Mouse (Mus musculus) urinary bladder, adult 2 months (tissue): ENCODE measurements at regions not wholly inside any gene's neighbourhood (a gene's known extent, or its start where the extent isn't known, plus 50 kb on each side); places are given as distances from the start of the nearest gene placed in this dataset.

ENCODE experiments used
- DNase-seq: peaks from one replicate; pipeline ENCODE4 v3.0.0; 2022; ENCODE audit warnings: low spot score

DNA sequence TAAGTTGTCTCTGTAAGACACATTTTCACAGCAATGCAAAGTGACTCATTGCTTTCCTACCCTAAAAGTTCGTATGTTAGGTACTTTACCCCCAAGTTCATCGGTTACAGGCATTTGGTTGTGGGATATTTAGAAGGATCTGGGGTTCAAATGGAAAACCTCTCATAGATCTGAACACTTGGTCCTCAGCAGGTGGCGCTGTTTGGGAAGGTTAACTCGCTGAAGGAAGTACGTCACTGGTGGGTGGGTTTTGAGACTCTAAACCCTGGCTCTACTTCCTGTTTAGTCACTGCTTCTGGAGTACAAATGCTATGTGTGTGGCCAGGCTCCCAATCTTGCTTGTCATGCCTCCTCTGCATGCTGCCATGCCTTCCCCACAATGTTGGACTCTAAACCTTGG, 284.0 kb upstream of the Castor2 start:
- DNase-seq, result no peak

DNA sequence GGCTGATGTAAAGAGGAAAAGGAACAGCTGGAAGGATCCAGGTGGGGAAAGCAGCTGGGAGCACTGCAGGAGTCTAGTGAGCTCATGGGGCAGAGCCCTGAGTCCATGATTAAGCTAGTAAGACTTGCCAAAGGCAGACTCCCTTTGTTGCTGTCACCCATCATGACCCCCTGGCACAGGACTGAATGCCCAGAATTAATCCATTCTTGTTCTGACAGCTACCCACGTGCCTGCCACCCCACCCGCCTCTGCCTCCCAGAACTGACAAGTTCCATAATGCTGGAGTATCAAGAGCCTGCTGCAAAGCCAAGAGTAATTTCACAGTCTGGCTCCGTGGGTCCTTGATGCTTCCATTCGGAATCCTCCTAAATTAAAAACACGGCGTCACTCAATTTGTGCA, 285.1 kb upstream of the Castor2 start:
- no peak for DNase-seq

DNA sequence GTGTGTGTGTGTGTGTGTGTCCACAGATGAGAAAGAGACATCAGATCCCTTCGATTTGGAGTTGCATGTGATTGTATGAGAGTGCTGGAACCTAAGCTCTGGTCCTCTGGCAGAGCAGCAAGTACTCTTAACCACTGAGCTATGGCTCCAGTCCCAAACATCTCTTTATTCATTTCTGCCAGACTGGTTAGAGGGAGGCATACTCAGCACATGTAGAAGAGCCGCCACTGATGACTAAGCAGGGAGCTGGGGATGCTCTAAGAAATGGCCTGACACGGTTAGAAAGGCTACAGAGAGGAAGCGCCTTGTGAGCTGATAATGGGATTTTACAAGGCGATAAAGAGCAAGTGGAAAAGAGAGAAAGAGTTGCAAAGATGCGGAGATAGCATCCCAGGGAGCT, 287.3 kb upstream of the Castor2 start:
- no peak for DNase-seq

DNA sequence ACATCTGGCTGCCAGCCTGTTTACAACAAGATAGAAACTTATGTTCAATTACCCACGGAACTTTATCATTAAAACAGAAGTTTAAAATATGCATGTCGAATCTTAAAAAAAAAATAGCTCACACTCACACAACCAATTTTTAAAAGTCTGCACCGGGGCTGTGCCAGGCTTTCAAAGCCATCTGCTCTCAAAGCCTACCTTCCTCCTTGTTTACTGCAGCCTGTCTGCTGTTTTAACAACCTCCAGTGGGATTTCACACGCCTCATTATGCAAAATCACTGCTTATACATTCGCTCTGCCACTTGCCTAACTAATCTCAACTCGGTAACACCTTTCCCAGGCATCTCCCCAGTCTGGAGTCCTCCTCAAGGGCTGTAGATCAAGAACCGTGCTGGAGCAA, 292.6 kb upstream of the Castor2 start:
- DNase-seq, result no peak

DNA sequence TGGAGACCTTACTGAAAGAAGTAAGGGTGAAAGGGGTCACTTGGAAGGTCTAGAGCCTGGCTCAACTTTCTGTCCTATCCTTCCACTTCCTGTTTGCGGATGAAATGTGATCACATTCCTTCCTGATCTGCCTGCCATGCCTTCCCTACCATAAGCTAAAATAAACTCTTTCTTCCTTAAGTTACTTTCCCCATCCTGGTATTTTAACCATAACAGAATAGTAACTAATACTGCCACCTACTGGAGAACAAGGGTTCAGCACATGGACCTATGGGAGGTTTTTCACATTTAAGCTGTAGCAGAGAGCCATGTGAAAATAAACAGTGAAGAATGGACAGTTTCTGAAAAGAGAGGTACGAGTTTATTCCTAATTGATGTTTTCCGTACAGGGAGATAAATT, 297.5 kb upstream of the Castor2 start:
- DNase-seq, result no peak

DNA sequence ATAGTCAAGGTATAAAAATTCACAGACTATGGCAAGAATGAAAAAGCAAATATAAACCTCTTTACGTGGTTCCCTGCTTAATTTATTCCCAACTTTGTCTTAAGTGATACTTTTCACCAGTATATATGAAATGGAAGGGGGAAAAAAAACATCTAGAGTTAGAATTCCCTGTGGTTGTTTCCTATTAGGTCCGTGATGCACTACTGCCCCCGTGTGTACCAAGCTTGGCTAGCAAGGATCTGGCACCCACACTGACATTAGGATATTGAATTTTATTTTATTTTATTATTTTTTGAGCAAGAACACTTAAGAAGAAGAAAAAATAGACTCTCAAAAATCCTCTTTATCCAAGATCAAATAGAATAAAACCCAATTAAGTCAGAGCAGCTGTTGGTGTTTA, 303.9 kb upstream of the Castor2 start:
- DNase-seq, result no peak

DNA sequence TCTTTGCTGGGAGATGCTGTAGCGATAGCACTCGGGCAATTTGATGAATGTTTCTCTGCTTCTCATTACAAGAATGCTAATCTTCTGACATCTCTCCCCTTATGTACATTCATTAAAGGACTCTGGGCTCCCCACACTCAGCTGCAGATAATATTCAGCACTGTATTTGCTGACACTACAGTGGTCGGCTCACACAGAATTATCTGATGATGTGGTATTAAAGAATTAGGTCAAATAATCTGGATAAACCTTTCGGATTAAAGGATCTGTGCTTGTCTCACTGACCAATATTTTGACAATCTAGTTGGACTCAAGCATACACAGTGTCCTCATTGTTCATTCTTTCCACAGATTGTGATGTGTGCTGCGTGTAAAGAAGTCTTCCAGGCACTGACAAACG, 308.8 kb upstream of the Castor2 start:
- DNase-seq, result no peak

DNA sequence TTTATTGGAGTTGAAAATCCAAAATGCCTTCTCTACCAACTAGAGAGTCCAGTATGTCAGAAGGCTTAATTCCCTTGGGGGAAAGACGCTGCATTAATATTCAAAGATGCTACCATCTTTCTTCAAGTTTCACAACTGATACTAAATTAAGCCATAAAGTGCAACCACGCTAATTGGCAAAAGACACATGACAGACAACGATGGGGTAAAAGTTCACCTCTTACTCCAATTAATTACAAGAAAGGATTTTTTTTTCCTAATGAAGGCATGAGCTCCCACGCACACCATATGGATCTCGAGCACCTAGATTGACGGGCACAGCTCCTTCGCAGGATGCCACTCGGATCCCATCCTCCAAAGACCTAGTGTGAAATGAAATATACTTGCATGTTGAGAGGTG, 311.5 kb upstream of the Castor2 start:
- no peak for DNase-seq

DNA sequence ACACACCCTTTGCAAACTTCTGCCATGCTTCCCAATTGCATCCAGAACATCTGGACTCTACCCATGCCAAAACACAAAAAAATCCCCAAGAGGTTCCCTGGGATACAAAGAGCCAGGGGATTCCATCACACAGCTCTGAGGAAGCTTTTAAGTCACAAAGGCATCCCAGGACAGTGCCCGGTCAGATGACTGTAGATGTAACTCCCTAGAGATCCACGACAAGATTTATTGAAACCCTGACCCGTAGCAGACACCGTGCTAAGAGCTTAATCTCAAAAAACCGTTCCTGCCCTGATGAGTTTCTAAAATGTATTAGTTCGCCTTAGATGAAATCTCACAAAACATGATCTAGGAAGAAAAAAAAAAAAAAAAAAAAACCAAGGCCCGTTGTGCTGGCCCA, 312.0 kb upstream of the Castor2 start:
- no peak for DNase-seq

DNA sequence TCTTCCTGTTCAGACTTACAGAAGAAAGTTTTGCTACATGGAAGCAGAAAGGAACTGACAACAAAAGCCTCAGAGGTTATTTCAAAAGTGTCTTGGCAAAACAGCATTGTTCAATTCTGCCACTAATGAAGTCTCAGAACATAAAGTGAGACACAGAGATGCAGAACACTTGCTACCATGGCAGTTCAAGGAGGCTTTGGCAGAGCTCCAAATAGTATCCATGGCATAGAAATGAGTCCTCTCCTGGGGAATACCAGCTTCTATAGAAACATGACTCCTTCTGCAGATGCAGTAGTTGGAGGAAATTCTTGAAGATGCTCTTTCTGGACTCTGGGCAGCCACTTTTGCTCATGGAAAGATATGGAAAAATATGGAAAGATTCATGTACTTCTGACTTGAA, 322.9 kb upstream of the Castor2 start:
- DNase-seq, result no peak

DNA sequence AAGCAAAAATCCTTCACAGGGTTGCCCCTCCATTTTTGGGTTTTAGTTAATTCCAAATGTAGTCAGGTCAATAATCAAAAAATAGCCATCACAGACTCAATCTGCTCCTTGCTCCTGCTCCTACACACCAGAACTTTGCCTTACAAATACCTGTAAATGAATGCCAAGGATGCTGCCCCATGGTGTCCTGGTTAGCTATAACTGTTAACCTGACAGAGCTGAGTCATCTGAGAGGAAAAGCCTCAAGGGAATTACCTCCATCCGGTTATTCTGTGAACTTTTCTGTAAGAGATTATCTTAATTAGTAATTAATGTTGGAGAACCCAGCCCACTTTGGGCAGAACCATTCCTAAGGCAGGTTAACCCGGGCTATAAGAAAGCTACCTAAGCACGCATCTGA, 325.4 kb upstream of the Castor2 start:
- DNase-seq, result no peak

DNA sequence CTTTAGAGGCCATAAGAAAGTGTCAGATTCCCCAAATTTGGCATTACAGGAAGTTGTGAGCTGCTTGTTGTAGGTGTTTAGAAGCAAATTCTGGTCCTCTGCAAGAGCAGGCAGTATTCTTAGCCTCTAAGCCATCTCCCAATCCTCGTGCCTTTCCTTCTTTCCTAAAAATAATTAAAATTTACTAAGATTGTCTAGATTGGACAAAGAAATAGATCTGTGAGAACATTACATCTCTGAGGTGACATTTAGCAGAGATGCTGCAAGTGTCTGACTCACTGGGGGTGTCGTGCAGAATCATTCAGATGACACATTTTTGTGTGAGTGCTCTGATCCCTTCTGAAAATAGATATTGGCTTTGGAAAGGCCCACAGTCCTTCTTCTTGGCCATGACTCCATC, 330.7 kb upstream of the Castor2 start:
- no peak for DNase-seq

DNA sequence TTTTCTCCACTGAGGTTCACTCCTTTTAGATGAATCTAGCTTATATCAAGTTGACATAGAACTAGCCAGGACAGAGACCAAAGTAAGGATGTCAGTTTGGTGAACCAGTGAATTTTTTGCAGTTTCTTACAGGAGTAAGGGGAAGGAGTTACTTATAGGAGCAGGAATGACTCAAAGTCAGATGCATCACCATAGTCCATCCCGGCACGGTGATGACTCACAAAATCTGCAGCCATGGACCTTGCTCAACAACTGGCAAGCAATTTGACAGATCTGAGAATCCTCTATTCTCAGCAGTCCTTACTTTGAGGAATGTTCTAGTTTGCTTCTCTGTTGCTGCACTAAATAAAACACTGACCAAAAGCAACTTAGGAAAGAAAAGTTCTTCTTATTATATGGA, 341.7 kb upstream of the Castor2 start:
- no peak for DNase-seq

DNA sequence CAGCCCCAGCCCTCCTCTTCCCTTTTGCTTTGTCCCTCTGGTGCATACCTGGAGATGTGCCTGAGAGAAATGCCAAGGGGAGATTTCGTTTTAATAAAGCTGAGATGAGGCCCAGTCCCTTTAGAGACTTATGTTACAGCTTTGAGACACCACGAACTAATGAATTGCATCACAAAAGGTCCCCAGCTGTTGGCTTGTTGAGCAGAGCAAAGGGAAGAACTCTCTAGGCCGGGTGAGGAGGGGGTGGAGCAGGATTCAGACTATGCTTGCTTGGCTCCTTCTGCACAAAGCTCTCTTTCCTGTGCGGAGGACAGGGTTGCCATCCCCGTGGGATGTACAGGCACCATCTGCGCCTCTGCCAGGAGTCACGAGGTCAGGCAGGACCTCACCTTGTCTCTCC, 345.3 kb upstream of the Castor2 start:
- DNase-seq, result no peak

DNA sequence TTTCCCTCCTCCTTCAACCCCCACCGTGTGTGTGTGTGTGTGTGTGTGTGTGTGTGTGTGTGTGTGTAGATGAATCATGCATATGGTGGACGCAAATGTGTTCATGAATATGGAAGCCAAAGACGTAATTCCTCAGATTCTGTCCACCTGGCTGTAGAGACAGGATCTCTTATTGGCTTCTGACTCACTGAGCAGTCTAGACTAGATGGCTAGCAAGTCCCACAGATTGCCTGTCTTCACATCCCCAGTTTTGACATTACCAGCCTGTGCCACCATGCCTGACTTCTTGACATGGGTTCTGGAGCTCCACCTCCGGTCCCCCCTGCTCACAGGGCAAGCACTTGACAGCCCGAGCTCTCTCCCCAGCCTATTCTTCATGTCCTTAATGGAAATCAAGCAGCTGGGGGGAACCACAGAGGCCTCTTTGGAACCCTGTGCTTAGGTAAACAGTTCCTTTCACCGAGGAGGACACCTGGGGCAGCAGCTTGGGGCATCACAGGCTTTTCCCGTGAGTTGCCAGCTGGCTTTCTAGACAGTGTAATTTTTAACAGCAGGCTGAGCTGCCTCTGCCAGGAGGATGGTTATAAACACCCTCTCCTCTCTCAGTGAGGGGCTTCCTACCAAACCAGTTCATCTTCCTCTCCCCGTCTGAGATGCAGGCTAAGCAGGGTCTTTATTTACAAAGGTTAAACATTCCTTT, 345.9 kb upstream of the Castor2 start:
- no peak for DNase-seq

DNA sequence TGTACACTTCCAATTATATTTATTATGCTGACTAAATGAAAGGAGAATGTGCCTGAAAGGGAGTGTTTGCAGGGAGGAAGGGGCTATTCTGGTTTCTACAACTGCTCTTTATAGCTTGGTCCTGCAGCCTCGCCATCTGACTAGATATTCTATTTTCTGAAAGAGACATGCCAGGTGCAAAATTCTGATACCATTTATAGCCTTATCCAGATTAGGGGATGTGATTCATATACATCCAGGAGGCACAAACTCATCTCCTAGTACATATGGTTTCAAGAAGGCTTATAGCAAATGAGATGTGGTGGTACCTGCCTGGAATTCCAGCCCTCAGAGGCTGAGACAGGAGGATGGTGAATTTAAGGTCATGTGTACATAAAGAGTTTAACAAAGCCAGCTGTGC, 352.6 kb upstream of the Castor2 start:
- no peak for DNase-seq

DNA sequence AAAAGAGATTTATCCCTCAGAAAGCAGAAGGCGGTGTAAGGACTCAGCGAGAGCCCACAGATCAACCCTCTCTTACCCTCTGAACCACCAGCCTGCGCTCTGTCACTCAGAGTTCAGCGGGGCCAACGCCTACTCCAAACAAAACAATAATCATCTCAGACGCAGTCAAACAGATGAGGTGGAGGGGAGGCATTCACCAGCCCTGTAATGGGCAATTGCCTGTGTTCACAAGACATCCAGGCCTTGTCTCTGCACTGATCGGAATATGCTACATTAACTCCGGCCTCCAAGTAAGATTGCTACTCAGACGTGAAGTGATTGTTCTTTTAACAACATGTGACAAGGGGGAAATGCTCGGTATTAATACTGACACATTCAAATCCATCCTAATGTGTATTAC, 353.1 kb upstream of the Castor2 start:
- no peak for DNase-seq

DNA sequence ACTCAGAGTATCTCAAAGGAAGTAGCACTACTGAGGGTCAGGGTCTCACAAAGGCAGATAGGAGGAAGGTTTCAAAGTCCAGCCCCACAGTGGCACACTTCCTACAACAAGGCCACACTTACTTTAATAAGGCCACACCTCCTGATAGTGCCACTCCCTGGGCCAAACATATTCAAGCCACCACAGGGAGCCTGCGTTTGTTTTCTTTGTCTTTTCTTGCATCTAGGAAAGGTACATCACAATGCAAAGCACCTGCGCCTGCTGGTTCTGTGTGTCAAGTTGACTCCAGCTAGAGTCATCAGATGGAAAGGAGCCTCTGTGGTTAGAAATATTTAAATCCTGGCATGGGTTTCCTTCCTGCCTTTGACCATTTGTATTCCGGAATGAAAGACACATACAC, 355.4 kb upstream of the Castor2 start:
- DNase-seq, result no peak

DNA sequence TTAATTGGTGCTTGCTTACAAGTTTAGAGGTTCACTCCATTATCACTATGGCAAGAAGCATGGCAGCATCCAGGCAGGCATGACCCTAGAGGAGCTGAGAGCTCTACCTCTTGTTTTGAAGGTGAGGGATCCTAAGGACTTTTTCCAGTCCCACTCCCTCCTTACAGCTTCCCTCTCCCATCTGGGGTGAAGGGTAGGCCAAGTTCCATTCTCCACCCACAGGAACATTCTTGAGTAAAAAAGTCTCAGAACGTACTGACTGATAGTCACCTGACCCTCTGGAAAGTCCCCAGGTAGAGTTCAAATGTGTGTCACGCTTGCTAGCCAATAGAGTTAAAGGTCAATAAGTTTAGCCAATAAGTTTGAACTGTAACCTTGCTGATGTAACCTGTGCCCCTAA, 355.9 kb upstream of the Castor2 start:
- no peak for DNase-seq

DNA sequence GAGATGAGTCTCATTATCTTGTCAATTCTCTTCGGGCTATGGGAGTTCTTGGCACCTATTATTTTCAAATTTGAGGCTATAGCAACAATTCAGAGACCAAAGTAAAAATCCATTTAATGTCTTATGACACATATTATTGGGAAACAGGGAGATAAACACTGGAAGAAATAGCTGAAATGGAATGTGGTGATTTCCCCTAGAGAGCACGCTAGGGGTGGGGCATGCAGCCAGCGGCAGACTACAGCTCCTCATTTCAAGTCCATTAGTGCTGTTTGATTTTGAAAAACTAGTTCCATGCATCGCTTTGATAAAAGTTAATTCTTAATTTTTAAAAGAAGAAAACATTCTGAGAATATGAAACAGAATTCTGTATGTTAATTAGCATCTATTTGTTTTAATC, 367.6 kb upstream of the Castor2 start:
- no peak for DNase-seq

DNA sequence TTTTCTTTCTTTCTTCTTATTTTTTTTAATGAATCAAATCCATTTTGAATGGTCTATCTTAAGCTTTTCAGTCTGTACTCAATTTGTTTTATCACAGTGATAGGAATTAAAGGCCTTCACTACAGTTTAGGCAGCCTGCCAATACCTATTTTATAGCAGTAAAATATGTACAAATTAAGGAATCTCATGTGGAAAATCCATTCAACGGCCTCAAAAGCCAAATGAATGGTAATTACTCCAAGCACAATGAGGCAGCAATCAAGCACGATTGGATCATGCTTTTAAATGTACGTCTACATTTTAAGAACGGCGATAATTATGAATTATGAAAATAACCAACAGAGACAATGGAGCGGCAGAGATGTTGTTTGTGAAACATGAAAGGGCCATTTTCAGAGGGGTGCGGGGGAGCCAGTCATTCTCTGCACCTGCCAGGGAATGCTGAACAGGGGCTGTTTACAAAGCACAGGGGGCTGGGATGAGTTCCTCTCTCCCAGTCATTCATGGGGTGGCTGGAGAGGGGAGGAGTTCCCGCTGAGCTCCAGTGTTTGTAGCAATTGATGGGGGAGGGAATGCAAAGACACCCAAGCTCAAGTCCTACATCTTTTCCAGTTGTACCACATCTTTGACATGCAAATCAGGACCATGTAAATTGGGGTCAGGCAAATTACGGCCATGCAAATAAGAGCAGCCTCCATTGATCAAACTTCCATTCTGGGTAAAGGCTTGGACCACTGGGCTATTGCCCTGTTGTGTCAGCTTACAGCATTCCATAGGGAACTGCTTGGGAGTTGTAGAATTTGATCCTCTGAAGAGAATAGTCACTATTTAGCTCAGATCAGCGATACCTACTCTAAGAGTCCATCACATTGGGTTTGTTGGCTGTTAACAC, 381.1 kb upstream of the Castor2 start:
- no peak for DNase-seq

DNA sequence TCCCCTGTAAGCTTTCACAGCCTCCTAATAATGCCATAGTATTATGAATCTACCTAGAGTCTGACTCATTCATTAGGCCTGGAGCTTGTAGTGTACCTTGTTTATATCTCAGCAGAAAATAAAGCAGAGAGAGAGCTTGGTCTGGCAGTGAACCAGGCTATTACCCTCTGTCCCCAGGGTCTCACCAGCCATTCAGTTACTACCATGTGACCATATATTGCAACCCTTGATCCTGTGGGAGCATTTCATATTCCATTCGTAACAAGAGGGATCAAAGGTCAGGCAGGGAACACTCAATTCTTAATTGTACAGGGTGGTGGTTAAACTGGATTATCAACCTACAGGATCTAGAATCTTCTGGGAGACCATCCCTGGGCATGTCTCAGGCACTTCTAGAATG, 383.7 kb upstream of the Castor2 start:
- no peak for DNase-seq

DNA sequence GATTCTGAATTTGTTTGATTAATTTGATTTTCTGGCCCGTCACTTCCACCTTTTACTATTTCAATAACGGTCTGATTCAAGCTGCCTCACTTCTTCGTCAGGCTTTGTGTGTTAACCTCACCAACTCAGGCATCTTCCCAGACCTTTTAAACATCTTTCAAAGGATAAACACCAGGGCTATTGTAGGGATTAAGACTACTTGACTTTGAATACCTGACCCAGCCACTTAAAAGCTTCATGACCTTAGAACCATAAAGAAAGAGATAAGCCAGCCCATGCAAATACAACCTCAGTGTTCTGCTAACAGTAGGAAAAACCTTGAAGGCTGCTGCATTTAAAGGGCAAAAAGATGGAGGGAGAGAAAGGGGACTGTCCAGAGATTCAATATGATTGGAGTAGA, 386.9 kb upstream of the Castor2 start:
- DNase-seq, result no peak

DNA sequence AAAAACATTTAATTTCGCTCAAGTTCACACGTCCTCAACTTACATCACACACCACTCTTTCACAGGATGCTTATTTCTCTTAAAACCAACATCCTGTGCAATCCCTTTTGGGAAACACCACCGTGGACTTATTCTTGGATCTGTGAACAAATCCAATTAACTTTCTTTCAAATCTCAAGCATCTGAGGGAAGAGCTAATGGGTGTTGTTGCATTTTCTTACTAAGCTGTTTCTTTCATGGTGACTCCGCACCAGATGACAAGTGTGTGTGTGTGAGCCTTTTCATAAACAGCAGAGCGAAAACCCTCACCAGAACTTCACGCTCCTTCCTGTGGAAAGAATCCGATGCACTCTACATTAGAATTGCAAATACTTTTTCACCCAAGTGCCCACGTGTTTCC, 390.6 kb upstream of the Castor2 start:
- no peak for DNase-seq
